Mouse (Mus musculus): ENCODE results near the gene Rgmb. TPM values are rescaled to one million over a fixed set of nuclear protein-coding genes. Genes with fewer than 3 reads are reported as not detected.

Gene Rgmb
- polyA plus RNA-seq, 1 experiment from 2014 or later = 36.6 TPM

DNA sequence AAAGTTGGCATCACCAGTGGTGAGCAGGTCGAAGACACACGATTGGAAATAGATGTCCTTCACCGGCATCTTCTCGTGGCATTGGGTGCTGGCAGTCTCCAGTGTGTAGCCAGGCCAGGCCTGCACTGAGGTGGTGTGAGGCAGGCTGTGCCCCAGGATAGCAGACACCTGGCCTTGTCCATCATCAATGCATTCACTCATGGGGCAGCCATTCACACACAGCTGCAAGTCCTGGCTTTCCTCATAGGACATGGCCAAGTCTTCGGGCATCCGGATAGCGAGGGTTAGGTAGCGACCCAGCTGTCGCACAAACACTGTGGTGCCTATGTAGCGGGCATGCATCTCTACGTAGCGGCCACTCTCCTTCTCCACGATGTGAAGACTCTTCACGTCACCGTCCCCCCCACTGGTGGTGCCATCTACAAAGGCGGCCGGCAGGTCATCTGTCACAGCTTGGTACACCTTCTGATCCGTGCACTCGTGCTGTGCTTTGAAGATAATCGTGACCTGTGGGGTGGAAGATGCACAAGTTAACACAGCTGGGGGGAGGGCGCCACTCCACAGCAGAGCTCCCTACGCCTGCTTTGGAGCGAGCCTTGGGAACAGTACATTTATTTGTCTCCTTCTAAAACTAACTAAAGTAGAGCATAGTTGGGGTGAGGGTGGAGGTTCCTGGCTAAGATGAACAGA is 23.4 kb downstream of the Rgmb start:
- Histone ChIP-seq H3K4me2 (ENCODE audit: low read depth, low read length) (no peak overlapping the region), H3K27me3 (ENCODE audit: control insufficient read depth, insufficient read depth, low read length) (no peaks in the 10 kb centered on the region), H3K4me3 (replicated peaks; ENCODE audit: low read length) (no peak overlapping the region), H3K27ac (ENCODE audit: low read length) (no peak overlapping the region), H3K9me3 (replicated peaks; ENCODE audit: control insufficient read depth, low read length) (no peaks in the 10 kb centered on the region), H3K4me1 (ENCODE audit: control insufficient read depth, insufficient read depth, low read length) (peaks cover 38% of the 10 kb centered on the region), H3K36me3 (ENCODE audit: control insufficient read depth, insufficient read depth, low read length) (peaks cover 10% of the 10 kb centered on the region; the same call in 1 of the 2 replicates), H3K9ac (ENCODE audit: low read length) (no peak overlapping the region)
- ATAC-seq (ENCODE audit: insufficient read depth, low FRiP score) = no peak
- WGBS = 82% methylated on average over 23 of the region's 23 CpGs

DNA sequence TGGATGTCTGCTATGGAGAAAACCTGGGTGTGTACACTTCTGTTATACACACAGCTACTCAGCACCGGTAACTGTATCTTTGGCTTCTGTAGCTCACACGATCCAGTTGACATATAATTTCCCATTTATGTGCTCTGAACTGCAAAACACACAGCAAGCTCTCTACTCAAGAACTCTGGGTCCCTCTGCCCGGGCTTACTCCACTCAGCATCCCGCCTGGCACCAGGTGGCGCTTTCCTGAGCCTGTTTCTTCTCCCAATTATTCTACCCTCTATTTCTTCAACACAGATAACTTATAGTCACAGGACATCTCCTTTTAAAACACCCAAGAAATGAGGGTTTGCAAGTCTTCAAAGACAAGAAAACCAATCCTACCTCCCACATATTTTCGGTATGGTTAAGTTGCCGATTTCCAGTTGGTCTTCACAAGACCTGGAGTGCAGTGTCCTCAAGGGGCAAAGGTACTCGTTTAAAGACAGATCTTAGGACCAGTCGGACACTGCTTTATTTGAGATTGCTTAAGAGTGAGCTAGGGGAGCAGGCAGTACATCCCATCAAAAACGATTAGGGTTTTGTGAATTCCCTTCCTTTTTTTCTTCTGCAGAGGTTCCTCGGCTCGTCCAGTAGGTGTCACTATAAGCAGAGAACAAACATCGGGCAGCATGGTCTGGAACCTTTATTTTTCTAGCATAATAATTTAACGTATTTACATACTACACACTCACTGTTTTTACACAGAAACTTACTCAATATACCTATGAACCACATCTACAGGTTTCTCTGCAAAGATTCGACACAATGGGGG is 26.6 kb downstream of the Rgmb start:
- Histone ChIP-seq H3K4me2 (ENCODE audit: low read depth, low read length) (no peak overlapping the region), H3K4me1 (ENCODE audit: control insufficient read depth, insufficient read depth, low read length) (peaks cover 15% of the 10 kb centered on the region), H3K9me3 (replicated peaks; ENCODE audit: control insufficient read depth, low read length) (no peaks in the 10 kb centered on the region), H3K27me3 (ENCODE audit: control insufficient read depth, insufficient read depth, low read length) (no peaks in the 10 kb centered on the region), H3K36me3 (ENCODE audit: control insufficient read depth, insufficient read depth, low read length) (peaks cover 10% of the 10 kb centered on the region; the same call in 1 of the 2 replicates), H3K9ac (ENCODE audit: low read length) (no peak overlapping the region), H3K4me3 (replicated peaks; ENCODE audit: low read length) (no peak overlapping the region), H3K27ac (ENCODE audit: low read length) (no peak overlapping the region)
- WGBS = 48% methylated on average over 15 of the region's 15 CpGs
- no peak for ATAC-seq (ENCODE audit: insufficient read depth, low FRiP score)

DNA sequence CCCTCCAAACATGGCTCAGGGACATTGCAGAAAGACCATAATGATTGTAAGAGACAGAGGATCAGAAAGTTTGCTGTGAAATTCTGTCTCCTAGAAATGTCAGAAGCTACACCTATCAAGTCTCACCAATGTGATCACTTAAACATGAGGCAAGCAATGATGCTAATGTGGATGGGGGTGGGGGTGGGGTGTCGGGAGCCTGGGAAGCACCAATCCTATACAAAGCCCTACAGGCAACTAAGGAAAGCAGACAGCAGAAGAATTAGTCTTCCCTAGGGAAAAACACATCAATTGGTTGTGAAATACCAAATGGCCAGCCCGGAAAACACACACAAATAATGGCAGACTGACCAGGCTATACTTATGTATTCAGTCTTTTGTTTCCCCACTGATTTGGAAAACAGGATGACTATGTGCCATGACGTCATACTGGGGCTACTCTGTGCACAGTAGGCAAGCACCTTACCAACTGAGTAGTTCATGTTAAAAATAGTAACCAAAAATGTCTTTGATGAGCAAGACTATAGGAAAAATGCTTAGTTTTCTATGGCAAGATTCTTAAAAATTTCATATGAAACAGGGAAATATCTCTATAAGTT is 31.5 kb downstream of the Rgmb start:
- H3K9me3 ChIP-seq (replicated peaks; ENCODE audit: control insufficient read depth, low read length) = no peaks in the 10 kb centered on the region
- ATAC-seq (ENCODE audit: insufficient read depth, low FRiP score) = no peak
- no peak overlapping the region for H3K4me3 ChIP-seq (replicated peaks; ENCODE audit: low read length)
- no peaks in the 10 kb centered on the region for H3K4me1 ChIP-seq (ENCODE audit: control insufficient read depth, insufficient read depth, low read length)
- no peak overlapping the region for H3K27ac ChIP-seq (ENCODE audit: low read length)
- 76% methylated on average over 3 of the region's 3 CpGs for WGBS
- H3K36me3 ChIP-seq (ENCODE audit: control insufficient read depth, insufficient read depth, low read length) = no peaks in the 10 kb centered on the region
- no peaks in the 10 kb centered on the region for H3K27me3 ChIP-seq (ENCODE audit: control insufficient read depth, insufficient read depth, low read length)
- H3K9ac ChIP-seq (ENCODE audit: low read length) = no peak overlapping the region
- H3K4me2 ChIP-seq (ENCODE audit: low read depth, low read length) = no peak overlapping the region

DNA sequence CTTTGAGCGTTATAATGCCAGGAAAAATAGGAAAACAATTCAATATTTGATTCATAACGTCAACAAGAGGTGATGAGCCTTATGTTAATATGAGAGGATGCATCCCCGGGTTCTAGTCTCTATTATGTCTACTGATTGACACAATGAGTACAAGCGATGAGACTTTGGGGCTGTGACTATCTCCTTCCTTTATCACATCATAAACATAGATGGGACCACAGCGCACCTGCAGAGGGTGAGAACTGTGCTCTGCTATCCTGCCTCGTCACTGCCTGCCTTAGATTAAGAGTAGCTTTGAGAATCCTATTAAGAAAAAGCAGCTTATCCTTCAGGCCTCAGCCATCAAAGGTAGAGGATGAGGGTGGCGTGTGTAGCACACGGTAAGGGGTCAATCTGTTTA is 40.1 kb downstream of the Rgmb start:
- Histone ChIP-seq H3K27ac (ENCODE audit: low read length) (no peak overlapping the region), H3K4me3 (replicated peaks; ENCODE audit: low read length) (no peak overlapping the region), H3K27me3 (ENCODE audit: control insufficient read depth, insufficient read depth, low read length) (no peaks in the 10 kb centered on the region), H3K36me3 (ENCODE audit: control insufficient read depth, insufficient read depth, low read length) (no peaks in the 10 kb centered on the region), H3K4me1 (ENCODE audit: control insufficient read depth, insufficient read depth, low read length) (no peaks in the 10 kb centered on the region), H3K9ac (ENCODE audit: low read length) (no peak overlapping the region), H3K9me3 (replicated peaks; ENCODE audit: control insufficient read depth, low read length) (no peaks in the 10 kb centered on the region), H3K4me2 (ENCODE audit: low read depth, low read length) (no peak overlapping the region)
- WGBS = 89% methylated on average over 8 of the region's 8 CpGs
- no peak for ATAC-seq (ENCODE audit: insufficient read depth, low FRiP score)

DNA sequence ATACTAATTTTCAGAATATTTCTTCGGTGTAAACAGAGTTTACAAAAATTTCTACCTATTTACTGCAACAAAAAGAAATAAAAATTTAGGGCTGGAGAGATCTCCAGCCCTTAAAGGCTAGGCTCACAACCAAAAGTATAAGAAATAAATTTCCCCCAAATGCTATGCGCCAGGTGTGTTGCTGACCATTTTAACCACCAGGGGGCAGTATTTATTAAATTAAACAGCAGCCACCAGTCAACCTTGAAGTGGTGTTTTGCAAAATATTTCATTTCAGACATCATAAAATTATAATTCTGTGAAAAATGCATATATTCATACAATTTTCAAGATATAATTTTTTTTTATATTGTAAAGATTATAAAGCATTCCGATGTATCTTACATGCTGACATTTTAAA is 43.8 kb downstream of the Rgmb start:
- WGBS = 29% methylated on average over 3 of the region's 3 CpGs
- Histone ChIP-seq H3K27me3 (ENCODE audit: control insufficient read depth, insufficient read depth, low read length) (no peaks in the 10 kb centered on the region), H3K4me2 (ENCODE audit: low read depth, low read length) (no peak overlapping the region), H3K36me3 (ENCODE audit: control insufficient read depth, insufficient read depth, low read length) (no peaks in the 10 kb centered on the region), H3K9me3 (replicated peaks; ENCODE audit: control insufficient read depth, low read length) (no peaks in the 10 kb centered on the region), H3K4me1 (ENCODE audit: control insufficient read depth, insufficient read depth, low read length) (no peaks in the 10 kb centered on the region), H3K27ac (ENCODE audit: low read length) (no peak overlapping the region), H3K4me3 (replicated peaks; ENCODE audit: low read length) (no peak overlapping the region), H3K9ac (ENCODE audit: low read length) (no peak overlapping the region)
- ATAC-seq (ENCODE audit: insufficient read depth, low FRiP score) = no peak

DNA sequence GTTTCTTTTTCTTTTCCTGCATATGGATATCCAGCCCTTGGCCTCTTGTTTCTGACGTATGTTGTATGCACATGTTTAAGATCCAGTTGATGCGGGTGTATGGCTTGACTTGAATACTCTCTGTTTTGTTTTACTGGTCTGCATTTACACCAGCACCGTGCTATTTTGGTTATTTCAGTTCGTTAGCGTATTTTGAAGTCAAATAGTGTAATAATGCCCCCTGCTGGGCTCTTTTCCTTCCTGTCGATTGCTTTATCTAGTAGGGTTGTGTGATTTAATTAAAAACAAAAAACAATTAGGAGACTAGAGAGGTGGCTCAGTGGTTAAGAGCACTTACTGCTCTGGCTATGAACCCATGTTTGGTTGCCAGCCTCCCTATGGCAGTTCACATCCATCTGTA is 52.9 kb downstream of the Rgmb start:
- Histone ChIP-seq H3K27ac (ENCODE audit: low read length) (no peak overlapping the region), H3K4me3 (replicated peaks; ENCODE audit: low read length) (no peak overlapping the region), H3K27me3 (ENCODE audit: control insufficient read depth, insufficient read depth, low read length) (no peaks in the 10 kb centered on the region), H3K4me2 (ENCODE audit: low read depth, low read length) (no peak overlapping the region), H3K9me3 (replicated peaks; ENCODE audit: control insufficient read depth, low read length) (no peaks in the 10 kb centered on the region), H3K4me1 (ENCODE audit: control insufficient read depth, insufficient read depth, low read length) (no peaks in the 10 kb centered on the region), H3K36me3 (ENCODE audit: control insufficient read depth, insufficient read depth, low read length) (no peaks in the 10 kb centered on the region), H3K9ac (ENCODE audit: low read length) (no peak overlapping the region)
- no peak for ATAC-seq (ENCODE audit: insufficient read depth, low FRiP score)
- WGBS = 84% methylated on average over 6 of the region's 6 CpGs

DNA sequence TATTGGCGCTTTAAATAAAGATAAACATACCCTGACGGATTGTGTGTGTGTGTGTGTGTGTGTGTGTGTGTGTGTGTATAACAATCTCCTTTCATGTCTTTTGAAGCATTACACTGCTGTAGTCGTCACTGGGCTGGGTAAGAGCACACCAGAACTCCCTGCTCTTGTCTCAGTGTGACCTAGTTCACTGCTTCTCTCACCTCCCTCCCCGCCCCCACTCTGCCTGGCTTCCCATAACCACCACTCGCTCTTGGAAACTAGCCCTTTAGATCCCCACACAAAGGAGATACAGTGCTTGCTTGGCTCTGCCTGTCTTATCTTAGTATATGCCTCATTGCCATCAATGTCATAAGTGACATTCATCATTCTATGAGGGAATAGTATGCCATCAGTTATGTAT is 54.5 kb downstream of the Rgmb start:
- Histone ChIP-seq H3K4me3 (replicated peaks; ENCODE audit: low read length) (no peak overlapping the region), H3K9me3 (replicated peaks; ENCODE audit: control insufficient read depth, low read length) (no peaks in the 10 kb centered on the region), H3K4me1 (ENCODE audit: control insufficient read depth, insufficient read depth, low read length) (no peaks in the 10 kb centered on the region), H3K9ac (ENCODE audit: low read length) (no peak overlapping the region), H3K27me3 (ENCODE audit: control insufficient read depth, insufficient read depth, low read length) (no peaks in the 10 kb centered on the region), H3K4me2 (ENCODE audit: low read depth, low read length) (no peak overlapping the region), H3K36me3 (ENCODE audit: control insufficient read depth, insufficient read depth, low read length) (no peaks in the 10 kb centered on the region), H3K27ac (ENCODE audit: low read length) (no peak overlapping the region)
- ATAC-seq (ENCODE audit: insufficient read depth, low FRiP score) = no peak
- 68% methylated on average over 5 of the region's 5 CpGs for WGBS

DNA sequence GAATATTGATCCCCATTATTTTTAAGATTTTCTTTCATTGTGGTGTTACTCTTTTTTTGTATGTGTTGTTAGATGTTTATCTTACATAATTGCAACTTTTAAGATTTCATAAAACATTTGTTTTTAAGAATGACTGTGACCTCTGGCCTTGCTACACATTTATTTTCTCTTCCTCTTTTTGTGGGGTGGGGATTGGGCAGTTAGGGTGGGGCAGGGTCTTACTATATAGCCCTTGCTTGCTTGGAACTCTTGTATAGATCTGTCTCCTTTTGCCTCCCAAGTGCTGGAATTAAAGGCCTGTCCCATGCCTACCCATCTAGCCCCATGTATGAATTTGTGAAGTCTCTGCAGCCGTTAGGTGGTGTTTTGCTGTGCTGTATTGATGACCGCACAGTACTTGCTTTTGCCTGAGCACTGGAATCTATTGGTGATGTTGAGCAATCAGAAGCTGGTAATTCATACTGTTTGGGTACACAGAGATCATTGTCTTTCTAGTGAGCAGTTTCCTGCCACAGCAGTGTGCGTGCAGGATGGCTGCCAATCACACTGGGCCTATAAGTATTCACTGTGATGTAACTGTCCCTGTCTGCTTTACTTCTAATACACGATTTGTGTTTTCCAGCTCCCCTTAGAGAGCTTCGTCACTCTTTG is 56.1 kb downstream of the Rgmb start:
- H3K4me3 ChIP-seq (replicated peaks; ENCODE audit: low read length) = no peak overlapping the region
- H3K4me1 ChIP-seq (ENCODE audit: control insufficient read depth, insufficient read depth, low read length) = no peaks in the 10 kb centered on the region
- WGBS = 72% methylated on average over 5 of the region's 5 CpGs
- no peaks in the 10 kb centered on the region for H3K9me3 ChIP-seq (replicated peaks; ENCODE audit: control insufficient read depth, low read length)
- 0 out of 2 replicates have a peak, but pooled peaks cover 5% of the 10 kb centered on the region for H3K36me3 ChIP-seq (ENCODE audit: control insufficient read depth, insufficient read depth, low read length)
- no peak for ATAC-seq (ENCODE audit: insufficient read depth, low FRiP score)
- no peak overlapping the region for H3K4me2 ChIP-seq (ENCODE audit: low read depth, low read length)
- H3K9ac ChIP-seq (ENCODE audit: low read length) = no peak overlapping the region
- H3K27ac ChIP-seq (ENCODE audit: low read length) = no peak overlapping the region
- H3K27me3 ChIP-seq (ENCODE audit: control insufficient read depth, insufficient read depth, low read length) = no peaks in the 10 kb centered on the region

DNA sequence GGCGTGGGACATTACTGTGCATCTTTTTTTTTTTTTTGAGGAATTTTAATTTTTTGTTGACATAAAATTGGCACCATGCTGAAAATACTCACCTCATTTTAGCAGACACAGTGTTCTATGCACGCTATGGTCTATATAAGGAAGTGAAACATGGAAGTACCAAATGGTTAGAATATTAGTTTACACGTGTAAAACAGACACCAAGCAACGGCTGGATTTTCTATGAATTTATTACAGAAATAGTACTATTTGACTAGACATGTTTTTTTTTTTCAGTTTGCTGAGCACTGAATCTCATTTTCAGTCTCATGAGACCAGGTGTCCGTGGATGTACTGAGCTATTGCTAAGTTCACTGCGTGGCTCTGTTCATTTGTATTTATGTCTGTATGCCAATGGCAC is 56.9 kb downstream of the Rgmb start:
- Histone ChIP-seq H3K4me2 (ENCODE audit: low read depth, low read length) (no peak overlapping the region), H3K9ac (ENCODE audit: low read length) (no peak overlapping the region), H3K27ac (ENCODE audit: low read length) (no peak overlapping the region), H3K4me1 (ENCODE audit: control insufficient read depth, insufficient read depth, low read length) (no peaks in the 10 kb centered on the region), H3K27me3 (ENCODE audit: control insufficient read depth, insufficient read depth, low read length) (no peaks in the 10 kb centered on the region), H3K9me3 (replicated peaks; ENCODE audit: control insufficient read depth, low read length) (no peaks in the 10 kb centered on the region), H3K36me3 (ENCODE audit: control insufficient read depth, insufficient read depth, low read length) (peaks cover 8% of the 10 kb centered on the region; the same call in 1 of the 2 replicates), H3K4me3 (replicated peaks; ENCODE audit: low read length) (no peak overlapping the region)
- ATAC-seq (ENCODE audit: insufficient read depth, low FRiP score) = no peak
- WGBS = 66% methylated on average over 6 of the region's 6 CpGs

Measured in stomach, embryonic 16.5 days (tissue).